Mouse (Mus musculus) bone marrow, adult 2 months (tissue): ENCODE data around the gene Klf3.

Experiments used
- CTCF ChIP-seq: fragments of 200-500 bp; IDR thresholded peaks from 2 replicates; pipeline ENCODE4 v1.5.1; 2011; ENCODE audit warnings: low read length, control low read depth; ENCODE audit not compliant: control insufficient read depth, insufficient read depth
- POLR2A ChIP-seq: fragments of 200-500 bp; IDR thresholded peaks from 2 replicates; pipeline ENCODE4 v1.6.1; 2011; ENCODE audit warnings: low read depth, mild to moderate bottlenecking, control low read depth, low read length, borderline replicate concordance; ENCODE audit not compliant: control insufficient read depth

GRCm38 (mm10) chr5:64878027-64878425 is 74.8 kb downstream of the Klf3 start:
- TF ChIP-seq CTCF (no peak), POLR2A (no peak)
